Mouse (Mus musculus): ENCODE results near the gene Hibch. TPM values are rescaled to one million over a fixed set of nuclear protein-coding genes. Genes with fewer than 3 reads are reported as not detected.

Gene Hibch
- total RNA-seq, 2 experiments from 2014 or later: 35.9 to 37.8 TPM

Other genes starting within 250 kb of the Hibch start
- gene Nemp2, start 214.2 kb upstream of the Hibch start, total RNA-seq (2021): under 1 TPM; 0.51 TPM
- gene Mfsd6, start 117.5 kb upstream of the Hibch start, total RNA-seq (2021): 1 to 10 TPM; 6.3 to 6.5 TPM
- 1 to 10 TPM; 5.3 to 9.5 TPM for gene Inpp1, start 27.2 kb upstream of the Hibch start, total RNA-seq (2021)
- 1 to 10 TPM; 1.0 to 2.1 TPM for gene 1700019D03Rik, start 175.2 kb downstream of the Hibch start, total RNA-seq (2021)
- gene Mstn, start 216.7 kb downstream of the Hibch start, total RNA-seq (2021): 10 to 100 TPM; 29.6 to 38.9 TPM

Measured in gastrocnemius, postnatal 25 days (tissue).